Mouse (Mus musculus): Measurements from ENCODE around the gene Fcrlb.
"Not testable (repeated sequence)": the region's sequence is repeated elsewhere in the genome, so short reads cannot be mapped to it uniquely, and the experiment has no call there.

Gene Fcrlb

DNA sequence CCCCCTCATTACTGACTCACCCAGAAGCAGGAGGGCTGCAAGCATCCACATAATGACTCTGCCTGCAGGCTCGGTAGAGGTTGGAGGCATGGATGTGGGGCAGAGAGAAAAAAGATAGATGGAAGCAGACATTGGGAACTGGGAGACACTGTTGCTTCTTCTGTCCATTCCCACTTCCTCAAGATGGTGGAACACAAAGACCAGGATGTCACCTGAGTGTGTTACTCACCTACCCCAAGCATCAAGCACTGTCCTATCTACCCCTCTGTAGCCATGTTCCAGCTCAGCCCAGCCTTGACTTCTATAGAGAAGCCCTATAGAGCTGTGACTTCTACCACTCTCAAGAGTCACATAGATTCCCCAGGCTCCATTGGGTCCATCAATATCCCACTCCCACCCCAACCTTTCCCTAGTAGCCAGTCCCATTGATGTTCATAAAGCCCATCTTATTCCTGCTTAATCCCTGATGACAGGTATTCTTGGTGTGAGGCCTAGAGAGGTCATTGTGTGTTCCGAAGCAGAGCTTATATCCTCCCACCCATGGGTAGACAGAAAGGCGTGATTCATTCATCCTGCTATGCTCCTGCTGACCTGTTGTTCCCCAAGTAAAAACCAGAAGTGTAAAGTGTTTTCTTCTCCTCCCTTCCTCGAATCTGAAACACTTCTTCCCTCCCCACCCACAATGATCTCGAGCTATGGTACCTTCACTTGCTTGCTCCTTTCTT lies at the start of gene Fcrlb:
Gene Fcrlb (minus strand): TSS at position 51 of the 725 bp plus-strand sequence.
- no peak for DNase-seq (ENCODE audit: low read depth, low spot score)

GRCm38 (mm10) chr1:170962301-170962700 lies 49.6 kb upstream of the Fcrlb start:
- DNase-seq (ENCODE audit: low read depth, low spot score), result no peak

- no peak for DNase-seq (ENCODE audit: low read depth, low spot score)
These were observed 48.4 kb upstream of the Fcrlb start for GRCm38 (mm10) chr1:170961101-170961500.

GRCm38 (mm10) chr1:170959791-170960190 lies 47.0 kb upstream of the Fcrlb start:
- DNase-seq (ENCODE audit: low read depth, low spot score), result no peak

GRCm38 (mm10) chr1:170958225-170958624 lies 45.5 kb upstream of the Fcrlb start:
- DNase-seq (ENCODE audit: low read depth, low spot score), result no peak

- DNase-seq (ENCODE audit: low read depth, low spot score), result no peak
These were observed 40.5 kb upstream of the Fcrlb start for GRCm38 (mm10) chr1:170953192-170953591.

GRCm38 (mm10) chr1:170950772-170951171 lies 38.0 kb upstream of the Fcrlb start:
- DNase-seq (ENCODE audit: low read depth, low spot score), result peak; percentile 48

DNA sequence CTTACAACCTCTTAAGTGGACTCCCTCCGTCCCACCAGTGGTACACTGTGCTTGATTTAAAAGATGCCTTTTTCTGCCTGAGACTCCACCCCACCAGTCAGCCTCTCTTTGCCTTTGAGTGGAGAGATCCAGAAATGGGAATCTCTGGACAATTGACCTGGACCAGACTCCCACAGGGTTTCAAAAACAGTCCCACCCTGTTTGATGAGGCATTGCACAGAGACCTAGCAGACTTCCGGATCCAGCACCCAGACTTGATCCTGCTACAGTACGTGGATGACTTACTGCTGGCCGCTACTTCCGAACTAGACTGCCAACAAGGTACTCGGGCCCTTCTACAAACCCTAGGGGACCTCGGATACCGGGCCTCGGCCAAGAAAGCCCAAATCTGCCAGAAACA lies 32.2 kb upstream of the Fcrlb start:
- DNase-seq (ENCODE audit: low read depth, low spot score), result not testable (repeated sequence)

- peak; percentile 69 for DNase-seq (ENCODE audit: low read depth, low spot score)
These were observed 31.4 kb upstream of the Fcrlb start for GRCm38 (mm10) chr1:170944151-170944550.

- peak; percentile 82 for DNase-seq (ENCODE audit: low read depth, low spot score)
These were observed 26.5 kb upstream of the Fcrlb start for GRCm38 (mm10) chr1:170939255-170939654.

DNA sequence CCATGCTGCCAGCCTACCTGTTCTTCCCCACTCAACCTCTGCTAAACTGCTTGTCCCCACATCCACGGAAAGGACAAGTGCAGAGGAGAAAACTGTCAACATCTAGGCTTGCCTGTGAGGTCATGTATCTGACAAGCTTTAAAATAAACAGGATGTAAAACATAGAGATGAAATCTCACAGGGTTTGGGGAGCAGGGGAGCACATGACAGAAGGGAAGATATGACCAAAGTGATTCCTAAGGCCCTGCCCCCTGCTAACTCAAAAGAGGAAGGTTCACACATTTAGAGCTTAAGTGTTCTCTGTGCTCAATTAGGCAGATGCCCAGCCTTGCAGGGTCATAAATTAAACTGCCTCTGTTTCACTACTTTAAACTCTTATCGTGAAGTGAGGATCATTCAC lies 21.6 kb upstream of the Fcrlb start:
- peak; percentile 92 for DNase-seq (ENCODE audit: low read depth, low spot score)

- peak; percentile 80 for DNase-seq (ENCODE audit: low read depth, low spot score)
These were observed 21.2 kb upstream of the Fcrlb start for GRCm38 (mm10) chr1:170933940-170934339.

DNA sequence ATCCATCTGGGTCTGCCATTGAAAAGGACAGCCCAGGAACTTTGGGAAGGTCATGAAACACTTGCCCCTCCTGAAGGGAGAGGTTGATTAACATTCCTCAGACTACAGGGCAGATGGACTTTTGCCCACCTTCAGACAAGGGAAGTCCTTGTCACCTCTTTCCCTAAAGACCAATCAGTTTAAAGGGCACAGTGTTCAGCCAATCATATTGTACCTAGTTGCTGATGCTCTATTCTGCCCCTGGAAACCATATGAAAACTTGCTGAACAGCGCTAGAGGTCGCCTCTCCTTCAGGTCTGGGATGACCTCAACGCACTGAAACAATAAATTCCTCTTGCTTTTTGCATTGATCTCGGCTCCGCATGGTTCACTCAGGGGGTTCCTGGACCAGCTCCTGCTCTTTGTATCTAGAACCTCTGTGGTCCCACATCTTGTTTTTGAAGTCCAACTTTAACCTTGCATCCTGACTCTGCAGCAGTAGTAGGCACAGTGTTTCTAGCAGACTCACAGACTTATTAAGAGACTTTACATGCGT lies 20.7 kb upstream of the Fcrlb start:
- DNase-seq (ENCODE audit: low read depth, low spot score), result peak; percentile 90

- no peak for DNase-seq (ENCODE audit: low read depth, low spot score)
These were observed 19.3 kb upstream of the Fcrlb start for GRCm38 (mm10) chr1:170932043-170932442.

DNA sequence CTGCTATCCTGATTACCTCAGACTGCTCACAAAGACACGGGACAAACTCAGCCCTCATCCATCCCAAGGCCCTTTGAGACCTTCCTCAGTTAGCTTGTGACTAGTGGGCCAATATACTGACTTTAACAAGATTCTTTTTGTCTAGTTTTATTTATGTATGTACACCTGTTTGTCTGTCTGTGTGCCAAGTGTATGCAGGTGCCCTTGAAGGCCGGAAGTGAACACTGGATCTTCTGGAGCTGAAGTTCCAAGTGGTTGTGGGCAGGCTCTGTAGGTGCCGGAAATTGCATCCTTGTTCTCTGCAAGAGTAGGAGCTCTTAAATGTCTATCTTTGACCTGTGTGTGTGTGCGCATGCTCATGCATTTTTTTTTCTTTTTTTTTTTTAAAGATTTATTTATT lies 16.5 kb upstream of the Fcrlb start:
- peak; percentile 80 for DNase-seq (ENCODE audit: low read depth, low spot score)

- peak; percentile 92 for DNase-seq (ENCODE audit: low read depth, low spot score)
These were observed 15.7 kb upstream of the Fcrlb start for GRCm38 (mm10) chr1:170928467-170928866.

GRCm38 (mm10) chr1:170927378-170927777 lies 14.6 kb upstream of the Fcrlb start, which contains the start of gene Fcrla:
Fcrla (minus strand) TSS chr1:170927583.
- DNase-seq (ENCODE audit: low read depth, low spot score), result peak; percentile 92

DNA sequence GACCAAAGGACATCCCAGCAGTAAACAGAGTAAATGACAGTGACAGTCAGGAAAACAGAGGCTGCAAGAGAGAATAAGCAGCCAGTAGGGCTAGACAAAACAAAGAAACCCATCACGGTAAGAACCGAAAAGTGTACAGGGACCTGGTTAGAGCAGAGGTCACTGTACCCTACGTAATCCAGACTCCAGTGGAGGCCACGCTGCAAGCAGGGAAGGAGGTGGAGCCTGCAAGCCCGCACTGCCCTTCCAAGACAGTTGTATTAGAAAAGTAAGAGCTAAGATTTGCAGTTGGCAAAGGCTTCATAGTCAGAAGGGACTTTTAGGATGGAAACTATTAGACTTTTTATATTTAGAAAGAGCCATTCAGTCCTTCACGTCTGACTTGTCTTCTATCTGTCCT lies 14.2 kb upstream of the Fcrlb start:
- no peak for DNase-seq (ENCODE audit: low read depth, low spot score)

GRCm38 (mm10) chr1:170924485-170924884 lies 11.7 kb upstream of the Fcrlb start:
- peak; percentile 41 for DNase-seq (ENCODE audit: low read depth, low spot score)

- DNase-seq (ENCODE audit: low read depth, low spot score), result no peak
These were observed 6.6 kb upstream of the Fcrlb start for GRCm38 (mm10) chr1:170919308-170919707.

- no peak for DNase-seq (ENCODE audit: low read depth, low spot score)
These were observed 2.9 kb upstream of the Fcrlb start for GRCm38 (mm10) chr1:170915657-170916056.

DNA sequence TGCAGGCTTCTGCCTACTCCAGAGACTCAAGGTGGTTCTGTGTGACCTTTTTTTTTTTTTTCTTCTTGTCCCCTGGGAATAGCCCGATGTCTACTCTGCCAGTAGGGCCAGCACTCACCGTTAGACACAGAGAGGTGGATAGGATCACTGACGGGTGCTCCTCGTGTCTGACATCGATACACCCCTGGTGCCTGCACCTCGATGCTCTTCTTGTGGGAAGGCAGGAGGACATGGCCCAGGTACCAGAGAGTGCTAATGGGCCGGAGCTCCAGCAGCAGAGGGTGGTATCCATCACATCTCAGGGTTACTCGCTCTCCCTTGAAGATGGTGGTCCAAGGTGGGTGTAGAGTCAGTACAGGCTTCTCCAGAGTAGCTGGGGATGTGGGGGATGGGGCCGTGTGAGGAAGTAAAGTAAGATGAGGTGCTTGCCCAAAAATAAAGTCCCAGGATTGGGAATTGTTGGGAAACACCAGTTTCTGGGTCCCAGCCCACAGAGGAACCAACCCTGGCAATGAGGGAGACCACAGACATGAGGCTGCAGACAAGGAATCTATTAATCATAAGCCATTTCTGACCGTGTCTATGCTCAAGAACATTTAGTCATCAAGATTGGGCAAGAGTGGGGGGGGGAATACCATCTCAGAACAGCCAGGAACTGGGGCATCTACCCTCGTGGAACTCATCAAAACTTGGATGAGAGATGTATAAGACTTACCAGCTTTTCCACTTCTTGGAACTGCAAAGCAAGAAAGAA lies 657 bp downstream of the Fcrlb start:
- no peak for DNase-seq (ENCODE audit: low read depth, low spot score)

- no peak for DNase-seq (ENCODE audit: low read depth, low spot score)
These were observed 4.4 kb downstream of the Fcrlb start for GRCm38 (mm10) chr1:170908341-170908740.
